Mouse (Mus musculus): ENCODE measurements around the gene Cxcl14. TPM values are rescaled to one million over a fixed set of nuclear protein-coding genes. Genes with fewer than 3 reads are reported as not detected.

Cxcl14 gene
- polyA plus RNA-seq (2012; rRNA removed): 28.4 and 33.2 TPM in 2 replicates

DNA sequence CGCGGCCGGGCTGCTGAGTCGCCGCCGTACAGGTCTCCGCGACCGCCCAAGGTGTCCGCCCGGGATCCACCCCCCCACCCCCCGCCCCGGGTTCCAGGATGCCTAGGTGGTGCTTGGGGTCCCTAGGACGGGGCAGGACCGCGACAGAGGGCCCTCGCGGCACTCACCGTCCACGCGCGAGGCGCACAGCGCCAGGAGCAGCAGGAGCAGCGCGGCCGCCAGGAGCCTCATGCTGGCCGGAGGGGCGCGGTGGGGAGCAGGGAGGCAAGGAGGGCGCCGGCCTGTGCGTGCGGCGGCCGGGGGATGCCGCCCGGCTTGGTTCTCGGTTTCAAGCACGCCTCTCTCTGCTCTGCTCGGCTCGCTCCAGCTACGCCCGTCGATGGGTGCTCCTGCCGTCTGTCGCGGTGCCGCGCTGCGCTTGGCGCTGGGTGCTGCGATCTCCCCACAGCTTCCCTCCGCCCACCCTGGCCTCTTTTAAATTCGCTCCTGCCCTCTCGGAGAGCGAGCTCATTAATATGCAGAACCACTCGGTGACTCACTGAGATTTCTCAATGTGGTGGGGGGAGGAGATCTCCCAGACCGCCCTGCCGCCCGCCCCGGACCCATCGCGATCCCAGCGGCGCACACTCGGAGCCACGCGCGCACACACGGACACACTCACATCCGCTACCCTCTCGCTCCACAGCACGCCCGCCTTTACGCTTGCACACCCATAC lies at the start of gene Cxcl14:
Cxcl14 (minus strand) TSS at position 609 of the 716 bp plus-strand sequence.

DNA sequence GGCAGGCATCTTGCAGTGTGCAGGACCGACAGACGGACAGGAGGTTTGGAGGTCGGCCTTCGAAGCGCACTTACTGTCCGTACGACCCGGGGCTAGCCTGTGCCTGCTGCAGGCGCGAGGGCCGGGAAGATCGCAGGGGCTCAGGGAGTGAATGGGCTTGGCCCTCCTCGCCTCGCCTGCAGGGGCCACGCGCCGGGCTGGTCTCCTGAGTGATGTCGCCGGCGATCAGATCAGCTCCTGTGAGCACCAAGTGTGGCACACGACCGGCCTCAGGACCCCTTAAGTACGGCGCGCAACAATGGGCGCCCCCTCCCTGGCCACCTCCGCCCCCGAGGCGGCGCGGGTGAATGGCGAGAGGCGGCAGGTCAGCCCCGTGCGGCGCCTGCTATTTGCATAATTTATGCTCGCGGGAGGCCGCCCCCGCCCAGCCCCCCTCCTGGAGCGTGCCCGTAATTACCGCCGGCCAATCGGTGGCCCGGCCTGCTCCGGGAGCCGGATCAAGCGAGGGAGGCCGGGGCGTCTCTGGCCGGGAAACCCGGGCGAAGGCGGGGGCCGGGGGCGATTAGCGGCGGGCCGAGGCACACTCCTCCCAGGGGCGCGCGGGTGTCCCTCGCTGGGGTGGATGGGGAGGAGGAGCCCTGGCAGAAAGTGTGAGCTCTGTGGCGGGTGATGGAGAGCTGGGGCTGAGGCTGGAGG lies 44.3 kb downstream of the Cxcl14 start, which contains the start of gene Neurog1:
Neurog1 (minus strand) TSS at position 240 of the 696 bp plus-strand sequence.

Other genes with a start within 250 kb of the Cxcl14 start
- gene H2afy, start 160.2 kb downstream of the Cxcl14 start, polyA plus RNA-seq (2012; rRNA removed): 233 and 234 TPM in 2 replicates
- 0.44 and 0.54 TPM in 2 replicates for gene Tifab, start 117.7 kb downstream of the Cxcl14 start, polyA plus RNA-seq (2012; rRNA removed)
- 0.40 and 0.43 TPM in 2 replicates for gene Neurog1, start 44.4 kb downstream of the Cxcl14 start, polyA plus RNA-seq (2012; rRNA removed)
- not detected in 2 replicates for gene Gm3045, start 130.0 kb upstream of the Cxcl14 start, polyA plus RNA-seq (2012; rRNA removed)
- gene Slc25a48, start 141.8 kb upstream of the Cxcl14 start, polyA plus RNA-seq (2012; rRNA removed): 0.12 and 0.57 TPM in 2 replicates
- gene Il9, start 185.7 kb upstream of the Cxcl14 start, polyA plus RNA-seq (2012; rRNA removed): not detected in 2 replicates
- gene Fbxl21, start 225.9 kb upstream of the Cxcl14 start, polyA plus RNA-seq (2012; rRNA removed): 4.4 and 5.0 TPM in 2 replicates